Comparison of ENCODE assay signal across 1 mouse cellular context in the genomic region with DNA sequence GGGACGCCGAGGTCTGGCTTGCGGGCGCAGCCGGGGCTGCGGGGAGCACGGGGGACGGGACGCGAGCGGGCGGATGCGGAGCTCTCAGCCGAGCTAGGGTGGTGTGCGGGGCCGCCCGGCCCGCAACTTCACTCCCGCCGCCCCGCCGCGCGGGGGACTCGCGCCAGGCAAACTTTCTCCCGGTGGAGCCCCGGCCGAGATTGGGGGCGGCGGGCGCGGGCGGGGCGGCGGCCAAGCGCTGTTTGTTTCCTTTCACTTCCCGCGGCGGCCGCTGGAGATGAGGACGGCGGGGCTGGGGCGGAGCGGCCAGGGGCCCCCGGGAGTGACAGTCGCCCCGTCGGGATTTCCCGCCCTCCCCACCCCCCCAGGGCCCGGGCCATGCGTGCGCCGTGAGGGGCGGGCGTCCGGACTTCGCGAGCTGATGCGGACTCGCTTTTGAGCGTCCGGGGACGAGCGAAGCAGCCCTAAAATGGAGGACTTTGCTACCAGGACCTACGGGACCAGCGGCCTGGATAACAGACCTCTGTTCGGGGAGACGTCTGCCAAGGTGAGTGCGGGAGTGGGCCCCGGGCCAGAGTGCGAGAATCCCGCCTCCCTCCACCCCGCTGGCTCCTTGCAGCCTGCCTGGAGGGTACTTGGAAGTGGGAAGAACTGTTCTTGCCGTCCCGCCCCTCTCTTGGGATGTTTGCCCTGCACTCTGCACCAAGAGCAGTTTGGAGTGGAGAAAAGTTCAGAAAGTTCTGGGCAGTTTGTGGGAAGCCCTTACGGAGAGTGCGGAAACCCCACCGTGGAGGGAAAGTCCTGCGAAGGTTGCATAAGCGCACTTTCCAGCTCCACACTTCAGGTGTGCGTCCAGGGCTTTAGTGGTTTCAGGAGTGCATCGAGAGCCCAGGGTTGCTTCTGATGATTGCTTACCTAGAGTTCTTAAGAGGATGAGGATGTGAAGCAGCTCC.
TF ChIP-seq lines count a peak whose summit lies in the region.

No protein-coding gene starts in this region.

TF ChIP-seq in CH12.LX, 34 proteins besides CTCF, POLR2A, EP300 and RAD21 (continued from another document):
- TF ChIP-seq E2F4 (IDR thresholded peaks at IDR 0.05; ENCODE audit: insufficient replicate concordance, low read depth, low read length) (no peak), ELF1 (IDR thresholded peaks at IDR 0.05; ENCODE audit: low read depth, low read length) (no peak), CHD1 (IDR thresholded peaks at IDR 0.05; ENCODE audit: low read depth, low read length) (peak; percentile 35; the same call in 1 of the 2 replicates), IRF4 (IDR thresholded peaks at IDR 0.05; ENCODE audit: low read depth, low read length) (peak; percentile 53; the same call in 1 of the 2 replicates), CHD2 (IDR thresholded peaks at IDR 0.05; ENCODE audit: low read length) (peak; percentile 49; the same call in 1 of the 2 replicates), USF2 (conservative IDR thresholded peaks at IDR 0.05; ENCODE audit: low read depth, low read length) (no peak), MAX (IDR thresholded peaks at IDR 0.05; ENCODE audit: low read length) (no peak), PAX5 (IDR thresholded peaks at IDR 0.05; ENCODE audit: low read length) (no peak), BHLHE40 (IDR thresholded peaks at IDR 0.05; ENCODE audit: low read depth, low read length) (peak; percentile 57), TBP (conservative IDR thresholded peaks at IDR 0.05; ENCODE audit: low read depth, low read length) (no peak), NRF1 (IDR thresholded peaks at IDR 0.05; ENCODE audit: low read depth, low read length) (peak; percentile 35; the same call in 1 of the 2 replicates), MYC (IDR thresholded peaks at IDR 0.05; ENCODE audit: low read depth, low read length) (no peak), TCF12 (IDR thresholded peaks at IDR 0.05; ENCODE audit: low read depth, low read length) (no peak), ETS1 (conservative IDR thresholded peaks at IDR 0.05; ENCODE audit: low read depth, low read length) (peak; percentile 31; the same call in 1 of the 2 replicates), UBTF (IDR thresholded peaks at IDR 0.05; ENCODE audit: low read depth, low read length) (peak; percentile 58), MEF2A (IDR thresholded peaks at IDR 0.05; ENCODE audit: borderline replicate concordance, low read depth, low read length) (peak; percentile 14; the same call in 1 of the 2 replicates), HCFC1 (IDR thresholded peaks at IDR 0.05; ENCODE audit: low read depth, low read length) (no peak; the same call in 1 of the 2 replicates), POLR2AphosphoS2 (IDR thresholded peaks at IDR 0.05; ENCODE audit: low read depth, low read length) (no peak)
TF ChIP-seq in CH12.LX: peak in this region for 11.
